7 mouse cellular contexts compared by ENCODE assay signal in genomic region chr16:32644801-32645170, GRCm38 (mm10). TPM values are rescaled to one million over a fixed set of nuclear protein-coding genes. Genes with fewer than 3 reads are reported as not detected.
DNase-seq lines count a peak whose midpoint lies in the region; ATAC-seq and TF ChIP-seq lines count a peak whose summit lies in the region.

No protein-coding gene starts in this region.

- H3K27me3 ChIP-seq in testis, adult 2 months (ENCODE audit: control insufficient read depth, insufficient read depth, low read length) = no peaks in the 10 kb centered on the region
- no peaks in the 10 kb centered on the region for H3K27me3 ChIP-seq in embryonic facial prominence, embryonic 14.5 days (replicated peaks; ENCODE audit: control insufficient read depth, insufficient read depth, low read length)
- no peaks in the 10 kb centered on the region for H3K27me3 ChIP-seq in intestine, embryonic 16.5 days (replicated peaks; ENCODE audit: control insufficient read depth, insufficient read depth, low read length)
- H3K27me3 ChIP-seq in neural tube, embryonic 15.5 days (replicated peaks) = no peaks in the 10 kb centered on the region

- peak overlapping the region; percentile 90 for H3K4me2 ChIP-seq in embryonic facial prominence, embryonic 14.5 days (ENCODE audit: low read depth, low read length)
- peak overlapping the region; percentile 92 for H3K4me2 ChIP-seq in intestine, embryonic 16.5 days (ENCODE audit: low read depth, low read length)
- H3K4me2 ChIP-seq in neural tube, embryonic 15.5 days = peak overlapping the region; percentile 85

- no peak for DNase-seq in testis, postnatal 10 days (ENCODE audit: low spot score)
- no peak for DNase-seq in embryonic facial prominence, embryonic 14.5 days (ENCODE audit: low spot score)
- DNase-seq in embryo, embryonic 10 days (ENCODE audit: low spot score) = no peak
- no peak for DNase-seq in left cerebral cortex, adult 18-20 months (ENCODE audit: low spot score in 2 of 2)

- no peak for TF ChIP-seq CTCF in testis, adult 2 months (IDR thresholded peaks at IDR 0.05; ENCODE audit: control insufficient read depth, insufficient read depth, insufficient replicate concordance, low read depth, low read length)

- peak overlapping the region; percentile 73 for H3K27ac ChIP-seq in testis, adult 2 months (ENCODE audit: control insufficient read depth, insufficient read depth, low read depth, low read length)
- H3K27ac ChIP-seq in embryonic facial prominence, embryonic 14.5 days (replicated peaks; ENCODE audit: low read depth, low read length) = peak overlapping the region; percentile 87; the same call in 1 of the 2 replicates
- H3K27ac ChIP-seq in intestine, embryonic 16.5 days (ENCODE audit: low read length) = peak overlapping the region; percentile 66
- peak overlapping the region; percentile 88 for H3K27ac ChIP-seq in neural tube, embryonic 15.5 days (replicated peaks)

- H3K9me3 ChIP-seq in embryonic facial prominence, embryonic 14.5 days (ENCODE audit: control insufficient read depth, low read length) = no peaks in the 10 kb centered on the region
- no peaks in the 10 kb centered on the region for H3K9me3 ChIP-seq in intestine, embryonic 16.5 days (ENCODE audit: control insufficient read depth, low read length)
- H3K9me3 ChIP-seq in neural tube, embryonic 15.5 days (replicated peaks) = no peaks in the 10 kb centered on the region

- H3K36me3 ChIP-seq in testis, adult 2 months (ENCODE audit: control insufficient read depth, insufficient read depth, low read length) = no peaks in the 10 kb centered on the region
- H3K36me3 ChIP-seq in embryonic facial prominence, embryonic 14.5 days (ENCODE audit: control insufficient read depth, insufficient read depth, low read length) = no peaks in the 10 kb centered on the region
- H3K36me3 ChIP-seq in intestine, embryonic 16.5 days (ENCODE audit: control insufficient read depth, insufficient read depth, low read length) = no peaks in the 10 kb centered on the region
- H3K36me3 ChIP-seq in neural tube, embryonic 15.5 days = no peaks in the 10 kb centered on the region

- peak overlapping the region; percentile 87 for H3K4me3 ChIP-seq in testis, adult 2 months (ENCODE audit: control insufficient read depth, low read depth, low read length)
- H3K4me3 ChIP-seq in embryonic facial prominence, embryonic 14.5 days (ENCODE audit: low read depth, low read length) = peak overlapping the region; percentile 88
- H3K4me3 ChIP-seq in intestine, embryonic 16.5 days (ENCODE audit: low read length) = peak overlapping the region; percentile 86
- H3K4me3 ChIP-seq in neural tube, embryonic 15.5 days (replicated peaks) = peak overlapping the region; percentile 82

- ATAC-seq in embryonic facial prominence, embryonic 14.5 days (ENCODE audit: low read depth) = 0 out of 2 replicates have a peak, but pooled peaks have one; percentile 2
- ATAC-seq in intestine, embryonic 16.5 days = peak; percentile 8; the same call in 1 of the 2 replicates
- no peak for ATAC-seq in neural tube, embryonic 15.5 days (ENCODE audit: low FRiP score)

- WGBS in embryonic facial prominence, embryonic 14.5 days = 15% methylated on average over 12 of the region's 12 CpGs
- 13% methylated on average over 12 of the region's 12 CpGs for WGBS in intestine, embryonic 16.5 days
- WGBS in neural tube, embryonic 15.5 days = 14% methylated on average over 12 of the region's 12 CpGs

- peaks cover 34% of the 10 kb centered on the region for H3K4me1 ChIP-seq in testis, adult 2 months (ENCODE audit: control insufficient read depth, insufficient read depth, low read length)
- H3K4me1 ChIP-seq in embryonic facial prominence, embryonic 14.5 days (ENCODE audit: control insufficient read depth, insufficient read depth, low read length) = peaks cover 19% of the 10 kb centered on the region
- H3K4me1 ChIP-seq in intestine, embryonic 16.5 days (ENCODE audit: control insufficient read depth, insufficient read depth, low read length) = peaks cover 19% of the 10 kb centered on the region
- H3K4me1 ChIP-seq in neural tube, embryonic 15.5 days = peaks cover 39% of the 10 kb centered on the region

- TF ChIP-seq POLR2A in testis, adult 2 months (IDR thresholded peaks at IDR 0.05; ENCODE audit: control insufficient read depth, low read depth, low read length) = no peak; the same call in 1 of the 2 replicates

- H3K9ac ChIP-seq in embryonic facial prominence, embryonic 14.5 days (ENCODE audit: low read depth, low read length) = peak overlapping the region; percentile 86
- H3K9ac ChIP-seq in intestine, embryonic 16.5 days (ENCODE audit: low read depth, low read length) = peak overlapping the region; percentile 88
- peak overlapping the region; percentile 94 for H3K9ac ChIP-seq in neural tube, embryonic 15.5 days (replicated peaks)

RNA-seq across cellular contexts. Expression of gene Tnk2, which starts 1.1 kb away (rescaled TPM):
- 21.4 and 23.4 TPM in 2 replicates for polyA plus RNA-seq in testis, adult 2 months (2012; rRNA removed)
- polyA plus RNA-seq in embryonic facial prominence, embryonic 14.5 days (2014; fragmentation: Nextera tagmentation; extraction: Ambion mirVana) = 14.6 and 14.8 TPM in 2 replicates
- 7.5 and 7.7 TPM in 2 replicates for polyA plus RNA-seq in intestine, embryonic 16.5 days (2015; fragmentation: Nextera tagmentation; extraction: Ambion mirVana)
- 20.0 and 23.2 TPM in 2 replicates for polyA plus RNA-seq in neural tube, embryonic 15.5 days (2015; fragmentation: Nextera tagmentation; extraction: Ambion mirVana)
- 100 to 1,000 TPM; 245 to 253 TPM for total RNA-seq in left cerebral cortex, adult 18-20 months (2021)

RNA-seq across cellular contexts. Expression of gene Tfrc, which starts 36.1 kb away (rescaled TPM):
- polyA plus RNA-seq in testis, adult 2 months (2012; rRNA removed) = 3.7 and 5.5 TPM in 2 replicates
- polyA plus RNA-seq in embryonic facial prominence, embryonic 14.5 days (2014; fragmentation: Nextera tagmentation; extraction: Ambion mirVana) = 40.2 and 40.4 TPM in 2 replicates
- 56.4 and 64.9 TPM in 2 replicates for polyA plus RNA-seq in intestine, embryonic 16.5 days (2015; fragmentation: Nextera tagmentation; extraction: Ambion mirVana)
- 32.7 and 33.1 TPM in 2 replicates for polyA plus RNA-seq in neural tube, embryonic 15.5 days (2015; fragmentation: Nextera tagmentation; extraction: Ambion mirVana)
- total RNA-seq in left cerebral cortex, adult 18-20 months (2021) = 10 to 100 TPM; 51.8 to 61.6 TPM
